Mouse (Mus musculus) embryonic facial prominence, embryonic 14.5 days (tissue): ENCODE data around the gene Ucma. TPM values are rescaled to one million over a fixed set of nuclear protein-coding genes. Genes with fewer than 3 reads are reported as not detected.

Source experiments
- ATAC-seq: fragments of 200-750 bp; cut with Nextera tagmentation; 2 replicates; pipeline ENCODE4 v1.8.0; 2017; ENCODE audit warnings: low read depth, moderate number of reproducible peaks, moderate TSS enrichment
- DNase-seq: peaks from one replicate; pipeline ENCODE4 v3.0.0-alpha.2; 2015; ENCODE audit warnings: low spot score
- H3K27ac ChIP-seq: fragments of 300-500 bp; sonication (generic); replicated peaks from 2 replicates; pipeline ENCODE4 v1.5.1; 2014; ENCODE audit warnings: low read depth, mild to moderate bottlenecking, low read length, moderate library complexity
- H3K27me3 ChIP-seq: fragments of 300-500 bp; sonication (generic); replicated peaks from 2 replicates; pipeline ENCODE4 v1.6.1; 2014; ENCODE audit warnings: low read length; ENCODE audit not compliant: control insufficient read depth, insufficient read depth
- H3K36me3 ChIP-seq: fragments of 300-500 bp; sonication (generic); 2 replicates; pipeline ENCODE4 v1.6.1; 2014; ENCODE audit warnings: low read length, mixed read lengths; ENCODE audit not compliant: control insufficient read depth, insufficient read depth
- H3K4me1 ChIP-seq: fragments of 300-500 bp; sonication (generic); 2 replicates; pipeline ENCODE4 v1.6.1; 2014; ENCODE audit warnings: antibody characterized with exemption, low read length; ENCODE audit not compliant: control insufficient read depth, insufficient read depth
- H3K4me2 ChIP-seq: fragments of 300-500 bp; sonication (generic); 2 replicates; pipeline ENCODE4 v1.6.1; 2014; ENCODE audit warnings: low read depth, mild to moderate bottlenecking, low read length, moderate library complexity, mixed read lengths
- H3K4me3 ChIP-seq: fragments of 300-500 bp; sonication (generic); 2 replicates; pipeline ENCODE4 v1.5.1; 2014; ENCODE audit warnings: low read depth, mild to moderate bottlenecking, low read length
- H3K9ac ChIP-seq: fragments of 300-500 bp; sonication (generic); 2 replicates; pipeline ENCODE4 v1.6.1; 2014; ENCODE audit warnings: low read depth, mild to moderate bottlenecking, low read length, moderate library complexity, mixed read lengths
- H3K9me3 ChIP-seq: fragments of 300-500 bp; sonication (generic); 2 replicates; pipeline ENCODE4 v1.6.1; 2016; ENCODE audit warnings: low read length; ENCODE audit not compliant: control insufficient read depth
- WGBS: fragments of 180-500 bp; shearing (Covaris S2); extraction: QIAGEN DNeasy Blood & Tissue Kit; methylation state at CpG from one replicate; pipeline ENCODE4 v1.1.7; 2014; 5-methylcytosine and 5-hydroxymethylcytosine counted together
- polyA plus RNA-seq: library from polyadenylated mRNA; unstranded; fragments of >200 nt; fragmentation: Nextera tagmentation; extraction: Ambion mirVana; gene quantifications from 2 replicates; pipeline ENCODE4 v1.2.1, GENCODE M21; 2014

Gene Ucma
- polyA plus RNA-seq, 1 experiment from 2014 or later: 3.0 TPM

GRCm38 (mm10) chr2:4958039-4958438, 17.9 kb upstream of the Ucma start:
- Histone ChIP-seq H3K9ac (no peak overlapping the region), H3K36me3 (no peaks in the 10 kb centered on the region), H3K27ac (peak overlapping the region; percentile 67; the same call in 1 of the 2 replicates), H3K4me1 (no peaks in the 10 kb centered on the region), H3K4me3 (no peak overlapping the region), H3K9me3 (no peaks in the 10 kb centered on the region), H3K4me2 (no peak overlapping the region), H3K27me3 (no peaks in the 10 kb centered on the region)
- WGBS: 86% methylated on average over 12 of the region's 12 CpGs
- no peak for DNase-seq
- no peak for ATAC-seq

GRCm38 (mm10) chr2:4967806-4968205, 8.1 kb upstream of the Ucma start:
- WGBS: 92% methylated on average over 2 of the region's 2 CpGs
- H3K4me1 ChIP-seq: no peaks in the 10 kb centered on the region
- no peak for DNase-seq

GRCm38 (mm10) chr2:4969083-4969482, 6.8 kb upstream of the Ucma start:
- Histone ChIP-seq H3K4me1 (no peaks in the 10 kb centered on the region), H3K9me3 (no peaks in the 10 kb centered on the region), H3K27ac (no peak overlapping the region), H3K36me3 (no peaks in the 10 kb centered on the region), H3K27me3 (no peaks in the 10 kb centered on the region), H3K4me3 (no peak overlapping the region), H3K4me2 (no peak overlapping the region), H3K9ac (no peak overlapping the region)
- DNase-seq: no peak
- WGBS: 91% methylated on average over 1 of the region's 2 CpGs
- no peak for ATAC-seq

More at GRCm38 (mm10) chr2:4967806-4968205, 8.1 kb upstream of the Ucma start:
- ATAC-seq: no peak
- Histone ChIP-seq H3K36me3 (no peaks in the 10 kb centered on the region), H3K9me3 (no peaks in the 10 kb centered on the region), H3K9ac (no peak overlapping the region), H3K27ac (no peak overlapping the region), H3K4me2 (no peak overlapping the region), H3K4me3 (no peak overlapping the region), H3K27me3 (no peaks in the 10 kb centered on the region)

- Histone ChIP-seq H3K4me1 (peaks cover 10% of the 10 kb centered on the region; the same call in 1 of the 2 replicates), H3K36me3 (no peaks in the 10 kb centered on the region), H3K27ac (no peak overlapping the region), H3K9me3 (no peaks in the 10 kb centered on the region), H3K27me3 (no peaks in the 10 kb centered on the region), H3K4me2 (no peak overlapping the region), H3K9ac (no peak overlapping the region; the same call in 1 of the 2 replicates), H3K4me3 (no peak overlapping the region)
- 4% methylated on average over 8 of the region's 8 CpGs for WGBS
- ATAC-seq (peak; percentile 83), DNase-seq (peak; percentile 81)
Observed at GRCm38 (mm10) chr2:4978091-4978490, 2.2 kb downstream of the Ucma start.

- no peak overlapping the region for H3K9ac ChIP-seq
- H3K4me1 ChIP-seq: no peaks in the 10 kb centered on the region
- H3K27ac ChIP-seq: no peak overlapping the region
- ATAC-seq: no peak
- no peaks in the 10 kb centered on the region for H3K36me3 ChIP-seq
- no peak overlapping the region for H3K4me3 ChIP-seq
- H3K27me3 ChIP-seq: no peaks in the 10 kb centered on the region
- H3K4me2 ChIP-seq: no peak overlapping the region
- no peaks in the 10 kb centered on the region for H3K9me3 ChIP-seq
- no peak for DNase-seq
- 18% methylated on average over 5 of the region's 5 CpGs for WGBS
Observed at GRCm38 (mm10) chr2:4983987-4984386, 8.1 kb downstream of the Ucma start.

GRCm38 (mm10) chr2:4985000-4985399, 9.1 kb downstream of the Ucma start:
- Histone ChIP-seq H3K9ac (no peak overlapping the region), H3K4me3 (no peak overlapping the region), H3K9me3 (no peaks in the 10 kb centered on the region), H3K27me3 (no peaks in the 10 kb centered on the region), H3K27ac (no peak overlapping the region), H3K36me3 (no peaks in the 10 kb centered on the region), H3K4me1 (no peaks in the 10 kb centered on the region), H3K4me2 (no peak overlapping the region)
- WGBS: 71% methylated on average over 6 of the region's 6 CpGs
- DNase-seq (no peak), ATAC-seq (no peak)

GRCm38 (mm10) chr2:4986798-4987197, 10.9 kb downstream of the Ucma start:
- no peaks in the 10 kb centered on the region for H3K27me3 ChIP-seq
- DNase-seq (no peak), ATAC-seq (no peak)
- no peak overlapping the region for H3K4me3 ChIP-seq
- H3K4me1 ChIP-seq: no peaks in the 10 kb centered on the region
- peaks cover 12% of the 10 kb centered on the region; the same call in 1 of the 2 replicates for H3K36me3 ChIP-seq
- H3K9me3 ChIP-seq: no peaks in the 10 kb centered on the region
- WGBS: 59% methylated on average over 4 of the region's 4 CpGs
- no peak overlapping the region for H3K27ac ChIP-seq
- H3K4me2 ChIP-seq: no peak overlapping the region
- no peak overlapping the region for H3K9ac ChIP-seq

GRCm38 (mm10) chr2:4987388-4988180, 11.7 kb downstream of the Ucma start:
- peaks cover 16% of the 10 kb centered on the region for H3K36me3 ChIP-seq
- no peaks in the 10 kb centered on the region for H3K9me3 ChIP-seq
- no peaks in the 10 kb centered on the region for H3K4me1 ChIP-seq
- no peaks in the 10 kb centered on the region for H3K27me3 ChIP-seq
- H3K4me2 ChIP-seq: no peak overlapping the region
- DNase-seq (no peak), ATAC-seq (no peak)
- no peak overlapping the region for H3K4me3 ChIP-seq
- no peak overlapping the region for H3K9ac ChIP-seq
- H3K27ac ChIP-seq: no peak overlapping the region
- 81% methylated on average over 8 of the region's 8 CpGs for WGBS
